Mouse (Mus musculus) forebrain, embryonic 14.5 days (tissue): ENCODE measurements around the gene Snx29. TPM values are rescaled to one million over a fixed set of nuclear protein-coding genes. Genes with fewer than 3 reads are reported as not detected.

Source experiments
- ATAC-seq: fragments of 200-750 bp; cut with Nextera tagmentation; 2 replicates; pipeline ENCODE4 v1.8.0; 2017; ENCODE audit warnings: mild to moderate bottlenecking, moderate library complexity
- DNase-seq: peaks from one replicate; pipeline ENCODE4 v3.0.0-alpha.2; 2015; ENCODE audit warnings: low spot score
- H3K27ac ChIP-seq: fragments of 300-500 bp; sonication (generic); 2 replicates; pipeline ENCODE4 v1.5.1; 2014; ENCODE audit warnings: low read depth, mild to moderate bottlenecking, control low read depth, low read length, moderate library complexity
- H3K27me3 ChIP-seq: fragments of 300-500 bp; sonication (generic); replicated peaks from 2 replicates; pipeline ENCODE4 v1.6.1; 2014; ENCODE audit warnings: low read length, control low read depth, mixed read lengths; ENCODE audit not compliant: control insufficient read depth, insufficient read depth
- H3K36me3 ChIP-seq: fragments of 300-500 bp; sonication (generic); 2 replicates; pipeline ENCODE4 v1.6.1; 2014; ENCODE audit warnings: low read length, control low read depth; ENCODE audit not compliant: control insufficient read depth, insufficient read depth
- H3K4me1 ChIP-seq: fragments of 300-500 bp; sonication (generic); 2 replicates; pipeline ENCODE4 v1.6.1; 2014; ENCODE audit warnings: antibody characterized with exemption, low read length, control low read depth; ENCODE audit not compliant: control insufficient read depth, insufficient read depth
- H3K4me2 ChIP-seq: fragments of 300-500 bp; sonication (generic); 2 replicates; pipeline ENCODE4 v1.6.1; 2014; ENCODE audit warnings: mild to moderate bottlenecking, control low read depth, low read length
- H3K4me3 ChIP-seq: fragments of 300-500 bp; sonication (generic); 2 replicates; pipeline ENCODE4 v1.5.1; 2014; ENCODE audit warnings: low read depth, low read length, control low read depth
- H3K9ac ChIP-seq: fragments of 300-500 bp; sonication (generic); 2 replicates; pipeline ENCODE4 v1.6.1; 2014; ENCODE audit warnings: mild to moderate bottlenecking, low read length, control low read depth, moderate library complexity
- H3K9me3 ChIP-seq: fragments of 300-500 bp; sonication (generic); replicated peaks from 2 replicates; pipeline ENCODE4 v1.6.1; 2016; ENCODE audit warnings: low read length, control low read depth, mixed read lengths; ENCODE audit not compliant: control insufficient read depth
- WGBS: fragments of 180-500 bp; shearing (Covaris S2); extraction: QIAGEN DNeasy Blood & Tissue Kit; methylation state at CpG from one replicate; pipeline ENCODE4 v1.1.7; 2014; 5-methylcytosine and 5-hydroxymethylcytosine counted together
- polyA plus RNA-seq: library from polyadenylated mRNA; unstranded; fragments of >200 nt; fragmentation: Nextera tagmentation; extraction: Ambion mirVana; gene quantifications from 2 replicates; pipeline ENCODE4 v1.2.1, GENCODE M21; 2014

The Snx29 gene
- polyA plus RNA-seq, 1 experiment from 2014 or later = 3.8 TPM

DNA sequence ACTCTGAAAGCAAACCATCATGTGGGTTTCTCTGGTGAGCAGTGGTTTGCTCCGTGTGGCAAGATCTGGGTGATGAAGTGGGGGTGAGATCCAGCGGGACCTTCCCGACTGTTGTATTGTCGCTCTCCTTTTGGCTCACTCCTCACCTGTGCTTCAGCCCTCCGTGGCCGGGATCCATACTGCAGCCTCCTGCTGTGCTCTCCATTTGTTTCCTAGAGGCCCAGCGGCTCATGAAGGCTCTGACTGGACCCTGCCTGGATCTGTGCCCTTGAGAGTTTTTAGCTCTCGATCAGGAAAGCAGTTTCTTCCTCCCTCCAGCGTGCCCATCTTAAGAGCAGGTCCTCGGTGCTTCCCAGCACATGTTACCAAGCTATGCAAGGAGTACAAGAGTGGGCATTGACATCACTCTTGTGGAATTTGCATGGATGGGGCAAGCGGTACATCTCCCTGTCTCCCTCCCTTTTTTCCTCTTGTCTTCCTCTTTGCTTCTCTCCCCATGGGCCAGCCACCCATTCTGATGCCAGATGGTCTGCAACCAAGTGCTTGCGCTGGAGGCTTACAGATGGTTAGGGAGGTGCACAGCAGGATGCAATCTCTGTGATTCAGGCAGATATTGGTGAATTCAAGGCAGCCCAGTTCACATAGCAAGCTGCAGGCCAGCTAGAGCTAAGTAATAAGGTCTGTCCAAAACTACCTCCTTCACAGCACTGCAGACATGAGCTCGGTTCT lies 207.9 kb downstream of the Snx29 start:
- Histone ChIP-seq H3K9ac (no peak overlapping the region), H3K4me1 (peaks cover 3% of the 10 kb centered on the region; the same call in 1 of the 2 replicates), H3K9me3 (no peaks in the 10 kb centered on the region), H3K4me2 (no peak overlapping the region), H3K27ac (no peak overlapping the region), H3K27me3 (no peaks in the 10 kb centered on the region), H3K36me3 (no peaks in the 10 kb centered on the region), H3K4me3 (no peak overlapping the region)
- WGBS = 43% methylated on average over 13 of the region's 13 CpGs
- no peak for DNase-seq
- ATAC-seq = no peak

DNA sequence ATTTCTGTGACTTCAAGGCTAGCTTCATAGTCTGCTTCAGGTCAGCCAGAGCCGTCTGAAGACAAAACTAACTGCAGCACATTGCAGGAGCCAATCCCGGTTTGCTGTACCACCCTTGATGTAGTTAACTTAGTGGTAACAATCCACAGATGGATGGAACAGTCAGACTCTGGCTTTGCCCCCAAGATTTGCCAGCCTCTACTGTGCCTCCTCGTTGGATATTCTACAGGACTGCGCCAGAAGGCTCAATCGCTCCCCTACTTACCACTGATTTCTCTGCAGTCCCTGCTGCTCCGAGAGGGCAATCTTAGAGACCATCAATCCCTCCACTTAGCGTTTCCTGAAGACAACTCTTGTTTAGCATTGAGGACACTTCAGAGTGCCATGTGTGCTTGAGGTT lies 208.7 kb downstream of the Snx29 start:
- DNase-seq (no peak), ATAC-seq (no peak)
- Histone ChIP-seq H3K27me3 (no peaks in the 10 kb centered on the region), H3K36me3 (no peaks in the 10 kb centered on the region), H3K4me2 (no peak overlapping the region), H3K4me1 (peaks cover 3% of the 10 kb centered on the region; the same call in 1 of the 2 replicates), H3K4me3 (no peak overlapping the region), H3K27ac (no peak overlapping the region), H3K9me3 (no peaks in the 10 kb centered on the region), H3K9ac (no peak overlapping the region)
- WGBS = 89% methylated on average over 7 of the region's 7 CpGs

DNA sequence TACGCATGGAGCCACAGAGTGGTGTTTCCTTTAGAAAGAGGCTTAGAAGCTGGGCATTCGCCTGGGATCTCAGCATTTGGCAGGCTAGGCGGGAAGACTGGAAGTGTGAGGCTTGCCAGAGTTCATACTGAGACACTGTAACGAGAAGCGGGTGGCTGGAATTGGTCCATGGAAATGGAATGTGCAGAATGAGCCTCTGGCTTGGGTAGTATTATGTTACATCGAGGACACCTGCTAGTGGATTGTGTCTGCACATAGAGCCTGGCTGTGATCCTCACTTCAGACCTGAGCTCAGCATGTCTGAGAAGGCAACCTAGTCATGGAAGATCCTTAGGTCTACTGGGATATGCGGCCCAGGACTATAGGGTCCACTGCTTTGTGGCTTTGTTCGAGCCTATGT lies 209.9 kb downstream of the Snx29 start:
- 0 out of 2 replicates have a peak, but pooled peaks have one; percentile 48 for ATAC-seq

DNA sequence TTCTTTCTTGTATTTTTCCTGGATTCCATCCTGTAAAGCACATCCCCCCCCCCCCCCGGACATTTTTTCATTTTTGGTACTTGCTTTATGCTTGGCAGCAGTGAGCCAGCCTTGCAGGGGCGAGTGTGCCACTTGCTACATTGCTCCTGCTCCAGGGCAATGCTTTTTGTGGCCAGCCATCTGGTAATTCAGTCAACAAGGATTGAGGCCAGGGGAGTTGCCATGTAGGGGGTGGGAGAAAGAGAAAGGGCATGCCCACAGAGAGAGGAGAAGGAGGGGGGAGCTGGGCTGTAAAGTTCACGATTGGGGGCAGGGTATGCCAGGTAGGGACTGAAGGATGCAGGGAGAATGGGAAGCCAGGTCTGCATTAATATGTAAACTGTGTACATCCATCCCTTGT lies 210.7 kb downstream of the Snx29 start:
- Histone ChIP-seq H3K4me2 (no peak overlapping the region), H3K9ac (no peak overlapping the region), H3K4me1 (peaks cover 3% of the 10 kb centered on the region; the same call in 1 of the 2 replicates), H3K27ac (no peak overlapping the region), H3K36me3 (no peaks in the 10 kb centered on the region), H3K9me3 (no peaks in the 10 kb centered on the region), H3K4me3 (no peak overlapping the region), H3K27me3 (no peaks in the 10 kb centered on the region)
- DNase-seq = no peak
- 78% methylated on average over 3 of the region's 3 CpGs for WGBS
- no peak for ATAC-seq

More for the DNA sequence above, 209.9 kb downstream of the Snx29 start:
- Histone ChIP-seq H3K27ac (no peak overlapping the region), H3K27me3 (no peaks in the 10 kb centered on the region), H3K9ac (no peak overlapping the region), H3K36me3 (no peaks in the 10 kb centered on the region), H3K4me1 (peaks cover 3% of the 10 kb centered on the region; the same call in 1 of the 2 replicates), H3K4me2 (no peak overlapping the region), H3K9me3 (no peaks in the 10 kb centered on the region), H3K4me3 (no peak overlapping the region)
- DNase-seq = peak; percentile 74
- 69% methylated on average over 8 of the region's 8 CpGs for WGBS

DNA sequence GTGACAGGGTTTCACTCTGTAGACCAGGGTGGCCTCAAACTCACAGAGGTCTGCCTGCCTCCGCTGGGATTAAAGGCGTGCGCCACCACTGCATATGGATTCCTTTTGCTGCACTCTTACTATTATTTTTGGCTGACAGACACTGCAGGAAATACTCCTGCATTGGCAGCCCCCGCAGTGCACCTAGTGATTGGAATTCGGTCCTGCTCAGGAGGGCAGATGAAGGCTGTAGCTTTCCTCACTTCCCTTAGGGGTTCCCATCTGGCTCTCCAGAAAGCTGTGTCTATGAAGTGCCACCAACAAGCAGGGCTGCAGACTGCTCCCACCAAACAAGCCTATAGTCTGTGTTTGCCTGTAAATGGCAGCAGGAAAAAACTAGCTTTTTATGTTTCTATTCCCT lies 215.0 kb downstream of the Snx29 start:
- H3K9ac ChIP-seq = no peak overlapping the region
- H3K27me3 ChIP-seq = no peaks in the 10 kb centered on the region
- ATAC-seq = no peak; the same call in 1 of the 2 replicates
- no peak overlapping the region for H3K4me2 ChIP-seq
- no peak overlapping the region for H3K27ac ChIP-seq
- no peaks in the 10 kb centered on the region for H3K4me1 ChIP-seq
- WGBS = 38% methylated on average over 5 of the region's 5 CpGs
- no peaks in the 10 kb centered on the region for H3K9me3 ChIP-seq
- no peak overlapping the region for H3K4me3 ChIP-seq
- H3K36me3 ChIP-seq = no peaks in the 10 kb centered on the region
- DNase-seq = peak; percentile 10

DNA sequence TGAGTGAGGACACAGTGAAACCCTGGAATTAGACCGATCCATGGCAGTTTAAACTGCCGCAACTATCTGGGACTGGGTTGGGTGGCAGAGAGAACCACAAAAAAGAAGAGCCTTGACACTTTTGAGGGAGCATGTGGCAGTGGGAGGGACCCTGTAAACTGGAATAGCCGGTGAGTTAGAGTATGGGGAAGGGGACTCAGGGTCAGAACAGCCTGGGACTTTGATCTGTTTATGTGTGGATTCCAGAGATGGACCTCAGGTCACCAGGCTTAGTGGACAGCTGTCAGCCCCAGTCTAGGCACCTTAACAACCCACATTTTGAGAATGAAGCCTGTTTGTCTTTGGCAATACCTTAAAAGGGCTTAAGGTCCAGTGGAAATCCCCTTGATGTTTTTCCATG lies 215.5 kb downstream of the Snx29 start:
- no peaks in the 10 kb centered on the region for H3K36me3 ChIP-seq
- ATAC-seq (no peak), DNase-seq (no peak)
- H3K27me3 ChIP-seq = no peaks in the 10 kb centered on the region
- WGBS = 48% methylated on average over 3 of the region's 3 CpGs
- H3K4me2 ChIP-seq = no peak overlapping the region
- H3K4me3 ChIP-seq = no peak overlapping the region
- no peak overlapping the region for H3K27ac ChIP-seq
- no peak overlapping the region for H3K9ac ChIP-seq
- H3K4me1 ChIP-seq = no peaks in the 10 kb centered on the region
- H3K9me3 ChIP-seq = no peaks in the 10 kb centered on the region

DNA sequence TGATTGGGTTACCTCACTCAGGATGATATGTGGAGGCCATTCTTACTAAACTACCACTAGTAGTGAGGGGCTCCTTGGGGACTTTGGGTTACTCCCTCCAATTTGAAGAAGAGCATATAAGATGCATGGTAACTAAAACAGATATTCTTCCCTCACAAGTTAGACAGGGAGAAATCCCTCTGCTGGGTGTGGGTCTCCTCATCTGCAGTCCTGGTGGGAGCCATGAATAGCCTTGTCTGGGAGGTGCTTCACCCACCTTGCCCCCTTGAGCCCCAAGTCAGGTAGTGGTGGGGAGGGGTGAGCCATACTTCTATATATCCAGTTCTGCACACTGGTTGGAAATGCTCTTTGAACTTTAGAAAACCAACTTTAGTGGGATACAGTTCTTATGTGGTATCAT lies 218.3 kb downstream of the Snx29 start:
- Histone ChIP-seq H3K4me1 (no peaks in the 10 kb centered on the region), H3K4me3 (no peak overlapping the region), H3K9me3 (no peaks in the 10 kb centered on the region), H3K36me3 (no peaks in the 10 kb centered on the region), H3K4me2 (no peak overlapping the region), H3K27ac (no peak overlapping the region), H3K27me3 (no peaks in the 10 kb centered on the region), H3K9ac (no peak overlapping the region)
- no peak for DNase-seq
- no peak for ATAC-seq

DNA sequence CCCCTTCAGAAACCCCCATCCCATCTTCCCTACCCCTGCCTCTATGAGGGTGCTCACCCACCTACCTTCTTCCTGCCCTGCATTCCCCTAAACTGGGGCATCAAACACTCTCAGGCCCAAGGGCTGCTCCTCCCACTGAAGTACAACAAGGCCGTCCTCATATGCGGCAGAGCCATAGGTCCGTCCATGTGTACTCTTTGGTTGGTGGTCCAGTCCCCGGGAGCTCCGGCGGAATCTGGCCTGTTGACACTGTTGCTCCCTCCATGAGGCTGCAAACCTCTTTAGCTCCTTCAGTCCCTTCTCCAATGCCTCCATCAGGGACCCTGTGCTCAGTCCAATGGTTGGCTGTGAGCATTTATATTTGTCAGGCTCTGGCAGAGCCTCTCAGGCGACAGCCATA lies 219.1 kb downstream of the Snx29 start:
- no peak for ATAC-seq
- WGBS = 91% methylated on average over 7 of the region's 7 CpGs
- Histone ChIP-seq H3K27me3 (no peaks in the 10 kb centered on the region), H3K4me1 (no peaks in the 10 kb centered on the region), H3K36me3 (no peaks in the 10 kb centered on the region), H3K4me2 (no peak overlapping the region), H3K4me3 (no peak overlapping the region), H3K9ac (no peak overlapping the region), H3K9me3 (no peaks in the 10 kb centered on the region), H3K27ac (no peak overlapping the region)
- DNase-seq = no peak

DNA sequence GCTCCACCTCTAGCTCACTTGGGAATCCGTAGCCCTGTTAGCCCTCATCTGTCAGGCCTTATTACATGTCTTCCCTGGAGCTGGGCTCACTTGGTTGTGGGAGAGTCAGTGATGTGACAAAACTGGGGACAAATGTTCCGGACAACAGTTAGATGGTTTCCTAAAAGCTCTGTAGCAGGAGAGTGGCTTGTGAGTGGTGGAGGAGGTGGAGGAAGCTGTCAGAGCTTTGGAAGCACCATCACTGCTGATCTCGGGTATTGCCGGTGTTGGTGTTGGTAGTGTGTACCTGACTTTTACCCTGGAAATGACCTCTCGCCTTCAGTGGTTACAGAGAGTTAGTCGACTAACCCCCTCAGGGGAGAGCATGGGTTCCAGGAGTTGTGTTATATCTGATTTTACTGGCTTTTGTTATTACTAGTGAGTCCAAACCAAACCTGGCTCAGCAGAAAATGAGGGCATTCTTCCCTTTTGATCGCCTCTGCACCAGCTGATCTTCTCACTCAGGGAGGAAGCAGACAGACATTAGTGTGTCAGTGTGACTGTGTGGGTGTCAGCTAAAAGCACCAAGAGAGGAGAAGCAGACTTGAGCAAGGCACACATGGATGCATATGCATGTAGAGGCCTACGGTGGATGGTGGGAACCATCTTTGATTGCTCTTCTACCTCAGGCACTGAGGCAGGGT lies 227.5 kb downstream of the Snx29 start:
- H3K9ac ChIP-seq = no peak overlapping the region
- H3K9me3 ChIP-seq = no peaks in the 10 kb centered on the region
- no peak overlapping the region for H3K4me3 ChIP-seq
- ATAC-seq (no peak), DNase-seq (no peak)
- no peaks in the 10 kb centered on the region for H3K27me3 ChIP-seq
- H3K27ac ChIP-seq = no peak overlapping the region
- 93% methylated on average over 8 of the region's 8 CpGs for WGBS
- H3K4me2 ChIP-seq = no peak overlapping the region
- no peaks in the 10 kb centered on the region for H3K36me3 ChIP-seq
- no peaks in the 10 kb centered on the region for H3K4me1 ChIP-seq
